Mouse (Mus musculus): Measurements from ENCODE around the gene Akr1a1. TPM values are rescaled to one million over a fixed set of nuclear protein-coding genes. Genes with fewer than 3 reads are reported as not detected.

Gene Akr1a1
- polyA plus RNA-seq, 1 experiment from 2014 or later, result 712 TPM

DNA sequence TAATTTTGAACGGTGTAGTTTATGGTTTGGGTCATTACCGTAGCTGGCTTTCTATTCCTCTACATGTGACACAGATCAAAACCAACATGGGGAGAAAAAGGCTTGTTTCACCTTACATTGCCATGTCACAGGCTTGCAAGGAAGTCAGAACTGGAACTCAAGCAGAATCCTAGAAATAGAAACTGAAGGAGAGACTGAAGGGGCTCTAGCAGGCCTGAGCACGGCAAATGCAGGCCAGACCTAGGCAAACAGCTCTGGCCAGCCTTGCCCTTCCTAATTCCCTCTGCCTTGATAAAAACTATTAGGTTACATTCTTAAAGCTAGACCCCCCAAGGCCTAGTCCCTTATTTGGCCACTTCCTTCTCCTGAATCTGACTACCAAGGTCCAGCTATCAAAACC is 4.2 kb upstream of the Akr1a1 start:
- 73% methylated on average over 3 of the region's 3 CpGs for WGBS
- Histone ChIP-seq H3K9me3 (no peaks in the 10 kb centered on the region), H3K27me3 (no peaks in the 10 kb centered on the region), H3K27ac (replicated peaks) (no peak overlapping the region), H3K4me3 (no peak overlapping the region), H3K4me1 (replicated peaks) (peaks cover 6% of the 10 kb centered on the region), H3K4me2 (no peak overlapping the region), H3K36me3 (no peaks in the 10 kb centered on the region), H3K9ac (no peak overlapping the region)
- ATAC-seq (ENCODE audit: low FRiP score, low read depth), result no peak

GRCm38 (mm10) chr4:116655100-116655499 is 3.6 kb upstream of the Akr1a1 start:
- no peak for ATAC-seq (ENCODE audit: low FRiP score, low read depth)
- no peak overlapping the region for H3K9ac ChIP-seq
- peaks cover 12% of the 10 kb centered on the region for H3K4me1 ChIP-seq (replicated peaks)
- no peak overlapping the region for H3K4me2 ChIP-seq
- H3K27me3 ChIP-seq, result no peaks in the 10 kb centered on the region
- 71% methylated on average over 2 of the region's 2 CpGs for WGBS
- H3K36me3 ChIP-seq, result no peaks in the 10 kb centered on the region
- H3K9me3 ChIP-seq, result no peaks in the 10 kb centered on the region
- H3K4me3 ChIP-seq, result no peak overlapping the region
- H3K27ac ChIP-seq (replicated peaks), result no peak overlapping the region

GRCm38 (mm10) chr4:116653228-116653627 is 1.7 kb upstream of the Akr1a1 start:
- no peaks in the 10 kb centered on the region for H3K36me3 ChIP-seq
- no peak overlapping the region for H3K4me3 ChIP-seq
- H3K9ac ChIP-seq, result no peak overlapping the region
- H3K27me3 ChIP-seq, result no peaks in the 10 kb centered on the region
- 89% methylated on average over 6 of the region's 6 CpGs for WGBS
- ATAC-seq (ENCODE audit: low FRiP score, low read depth), result no peak
- H3K4me2 ChIP-seq, result no peak overlapping the region
- H3K4me1 ChIP-seq (replicated peaks), result peaks cover 30% of the 10 kb centered on the region
- H3K9me3 ChIP-seq, result no peaks in the 10 kb centered on the region
- no peak overlapping the region for H3K27ac ChIP-seq (replicated peaks)

DNA sequence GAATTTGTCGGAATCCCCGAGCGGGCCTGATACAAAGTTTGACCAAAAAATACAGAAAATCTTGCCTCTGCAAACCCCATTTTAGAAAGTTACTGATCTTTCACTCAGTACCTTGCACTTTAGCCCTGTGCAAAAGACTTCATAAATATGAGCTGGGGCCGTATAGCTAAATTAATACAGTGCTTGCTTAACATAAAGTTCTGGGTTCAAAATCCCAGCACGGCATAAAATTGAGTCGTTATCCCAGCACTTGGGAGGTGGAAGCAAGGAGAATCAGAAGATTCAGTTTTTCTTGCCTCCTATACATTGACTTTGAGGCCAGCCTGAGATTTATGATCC is 286 bp upstream of the Akr1a1 start:
- H3K9ac ChIP-seq, result peak overlapping the region; percentile 87
- peaks cover 43% of the 10 kb centered on the region for H3K4me1 ChIP-seq (replicated peaks)
- no peaks in the 10 kb centered on the region for H3K9me3 ChIP-seq
- H3K4me2 ChIP-seq, result peak overlapping the region; percentile 88
- H3K4me3 ChIP-seq, result peak overlapping the region; percentile 85
- H3K27ac ChIP-seq (replicated peaks), result peak overlapping the region; percentile 69
- 0 out of 2 replicates have a peak, but pooled peaks cover 4% of the 10 kb centered on the region for H3K36me3 ChIP-seq
- no peaks in the 10 kb centered on the region for H3K27me3 ChIP-seq
- 9% methylated on average over 6 of the region's 6 CpGs for WGBS
- peak; percentile 39; the same call in 1 of the 2 replicates for ATAC-seq (ENCODE audit: low FRiP score, low read depth)

- WGBS, result 51% methylated on average over 5 of the region's 5 CpGs
- no peaks in the 10 kb centered on the region for H3K27me3 ChIP-seq
- H3K27ac ChIP-seq (replicated peaks), result peak overlapping the region; percentile 88
- peak overlapping the region; percentile 88 for H3K4me2 ChIP-seq
- peak overlapping the region; percentile 85 for H3K4me3 ChIP-seq
- H3K9me3 ChIP-seq, result no peaks in the 10 kb centered on the region
- H3K9ac ChIP-seq, result peak overlapping the region; percentile 87
- H3K36me3 ChIP-seq, result 0 out of 2 replicates have a peak, but pooled peaks cover 6% of the 10 kb centered on the region
- ATAC-seq (ENCODE audit: low FRiP score, low read depth), result no peak
- H3K4me1 ChIP-seq (replicated peaks), result peaks cover 47% of the 10 kb centered on the region
These were observed 1.1 kb downstream of the Akr1a1 start for GRCm38 (mm10) chr4:116650365-116650764.

GRCm38 (mm10) chr4:116649411-116649810 is 2.1 kb downstream of the Akr1a1 start:
- Histone ChIP-seq H3K4me3 (no peak overlapping the region; the same call in 1 of the 2 replicates), H3K9me3 (no peaks in the 10 kb centered on the region), H3K36me3 (0 out of 2 replicates have a peak, but pooled peaks cover 6% of the 10 kb centered on the region), H3K4me1 (replicated peaks) (peaks cover 47% of the 10 kb centered on the region), H3K4me2 (peak overlapping the region; percentile 88), H3K27me3 (no peaks in the 10 kb centered on the region), H3K9ac (no peak overlapping the region), H3K27ac (replicated peaks) (no peak overlapping the region)
- 96% methylated on average over 2 of the region's 2 CpGs for WGBS
- ATAC-seq (ENCODE audit: low FRiP score, low read depth), result no peak

- H3K36me3 ChIP-seq, result peaks cover 29% of the 10 kb centered on the region
- H3K4me3 ChIP-seq, result no peak overlapping the region
- H3K27ac ChIP-seq (replicated peaks), result no peak overlapping the region
- no peaks in the 10 kb centered on the region for H3K9me3 ChIP-seq
- H3K27me3 ChIP-seq, result no peaks in the 10 kb centered on the region
- H3K4me2 ChIP-seq, result no peak overlapping the region
- peaks cover 41% of the 10 kb centered on the region for H3K4me1 ChIP-seq (replicated peaks)
- ATAC-seq (ENCODE audit: low FRiP score, low read depth), result no peak
- 88% methylated on average over 7 of the region's 7 CpGs for WGBS
- no peak overlapping the region for H3K9ac ChIP-seq
These were observed 5.9 kb downstream of the Akr1a1 start for GRCm38 (mm10) chr4:116645624-116646023.

DNA sequence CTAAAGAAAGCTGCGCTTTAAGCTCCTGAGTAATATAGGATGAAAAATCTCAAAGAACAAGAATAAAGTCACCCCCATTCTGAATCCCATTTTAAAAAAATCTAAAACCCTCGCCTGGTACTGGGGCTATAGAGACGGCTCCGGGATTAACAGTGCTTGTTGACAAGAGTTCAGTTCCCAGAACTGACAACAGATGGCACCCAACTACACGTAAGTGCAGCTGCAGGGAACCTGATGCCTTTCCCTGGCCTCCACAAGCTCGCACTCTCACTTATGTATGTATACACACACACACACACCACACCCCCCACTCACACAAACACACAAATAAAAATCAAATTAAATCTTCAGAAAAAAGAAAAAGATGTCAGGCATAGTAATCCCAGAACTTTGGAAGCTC is 7.2 kb downstream of the Akr1a1 start:
- Histone ChIP-seq H3K4me1 (replicated peaks) (peaks cover 28% of the 10 kb centered on the region), H3K4me3 (no peak overlapping the region), H3K4me2 (no peak overlapping the region), H3K9ac (no peak overlapping the region), H3K36me3 (peaks cover 39% of the 10 kb centered on the region), H3K27me3 (no peaks in the 10 kb centered on the region), H3K9me3 (no peaks in the 10 kb centered on the region), H3K27ac (replicated peaks) (no peak overlapping the region)
- WGBS, result 60% methylated on average over 6 of the region's 6 CpGs
- ATAC-seq (ENCODE audit: low FRiP score, low read depth), result peak; percentile 34; the same call in 1 of the 2 replicates

DNA sequence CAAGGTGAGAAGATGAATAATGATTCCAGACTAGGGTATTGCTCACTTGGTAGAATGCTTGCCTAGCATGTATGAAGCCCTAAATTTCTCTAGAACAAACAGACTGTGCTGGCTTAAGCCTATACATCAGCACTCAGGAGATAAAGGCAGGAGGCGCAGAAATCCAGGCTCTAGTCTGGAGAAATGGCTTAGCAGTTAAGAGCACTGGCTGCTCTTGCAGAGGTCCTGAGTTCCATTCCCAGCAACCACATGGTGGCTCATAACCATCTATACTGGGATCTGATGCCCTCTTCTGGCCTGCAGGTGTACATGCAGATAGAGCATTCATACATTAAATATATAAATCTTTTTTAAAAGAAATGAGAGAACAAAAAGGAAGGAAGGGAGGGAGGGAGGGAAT is 9.4 kb downstream of the Akr1a1 start:
- no peak for ATAC-seq (ENCODE audit: low FRiP score, low read depth)
- H3K4me3 ChIP-seq, result no peak overlapping the region
- peaks cover 5% of the 10 kb centered on the region for H3K4me1 ChIP-seq (replicated peaks)
- no peak overlapping the region for H3K9ac ChIP-seq
- H3K27ac ChIP-seq (replicated peaks), result no peak overlapping the region
- peaks cover 56% of the 10 kb centered on the region for H3K36me3 ChIP-seq
- no peaks in the 10 kb centered on the region for H3K9me3 ChIP-seq
- H3K27me3 ChIP-seq, result no peaks in the 10 kb centered on the region
- H3K4me2 ChIP-seq, result no peak overlapping the region
- 97% methylated on average over 1 of the region's 1 CpGs for WGBS

GRCm38 (mm10) chr4:116638821-116639220 is 12.7 kb downstream of the Akr1a1 start:
- Histone ChIP-seq H3K4me1 (replicated peaks) (no peaks in the 10 kb centered on the region), H3K4me3 (no peak overlapping the region), H3K27ac (replicated peaks) (no peak overlapping the region), H3K4me2 (no peak overlapping the region), H3K9ac (no peak overlapping the region), H3K9me3 (no peaks in the 10 kb centered on the region), H3K36me3 (peaks cover 84% of the 10 kb centered on the region), H3K27me3 (no peaks in the 10 kb centered on the region)
- 96% methylated on average over 6 of the region's 6 CpGs for WGBS
- no peak for ATAC-seq (ENCODE audit: low FRiP score, low read depth)

DNA sequence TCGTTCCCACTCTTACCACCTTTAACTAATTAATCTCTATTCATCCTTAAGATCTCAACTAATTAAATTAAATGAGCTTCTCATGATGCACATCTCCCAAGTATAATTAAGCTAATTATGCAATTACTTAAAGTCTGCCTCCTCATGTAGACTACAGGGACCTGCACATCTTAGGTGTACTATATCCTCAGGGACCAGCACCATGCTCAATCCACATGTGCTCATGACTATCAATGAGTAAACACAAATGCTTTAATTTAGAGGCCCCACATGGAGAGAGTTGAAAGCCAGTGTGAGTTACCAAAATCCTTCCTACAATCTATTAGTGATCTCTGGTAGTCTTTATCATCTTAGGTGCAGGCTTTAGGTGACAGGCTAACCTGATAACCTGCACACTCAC is 16.3 kb downstream of the Akr1a1 start:
- no peak overlapping the region for H3K9ac ChIP-seq
- no peak overlapping the region for H3K4me2 ChIP-seq
- 71% methylated on average over 1 of the region's 1 CpGs for WGBS
- no peak for ATAC-seq (ENCODE audit: low FRiP score, low read depth)
- H3K4me1 ChIP-seq (replicated peaks), result no peaks in the 10 kb centered on the region
- H3K9me3 ChIP-seq, result no peaks in the 10 kb centered on the region
- no peak overlapping the region for H3K27ac ChIP-seq (replicated peaks)
- no peaks in the 10 kb centered on the region for H3K27me3 ChIP-seq
- H3K4me3 ChIP-seq, result no peak overlapping the region
- peaks cover 68% of the 10 kb centered on the region for H3K36me3 ChIP-seq

GRCm38 (mm10) chr4:116627722-116628662 is 23.5 kb downstream of the Akr1a1 start, which contains the start of gene Nasp:
Gene Nasp (minus strand): TSS chr4:116627941.
- peak; percentile 87 for ATAC-seq (ENCODE audit: low FRiP score, low read depth)
- H3K27me3 ChIP-seq, result no peaks in the 10 kb centered on the region
- H3K4me1 ChIP-seq (replicated peaks), result peaks cover 24% of the 10 kb centered on the region
- peak within 1 kb of the TSS; percentile 68 for H3K9ac ChIP-seq
- WGBS, result 8% methylated on average over 23 of the region's 23 CpGs
- peak within 1 kb of the TSS; percentile 88 for H3K4me2 ChIP-seq
- peak within 1 kb of the TSS; percentile 67 for H3K4me3 ChIP-seq
- H3K36me3 ChIP-seq, result 0 out of 2 replicates have a peak, but pooled peaks cover 8% of the 10 kb centered on the region
- peak within 1 kb of the TSS; percentile 90 for H3K27ac ChIP-seq (replicated peaks)
- no peaks in the 10 kb centered on the region for H3K9me3 ChIP-seq
